23 mouse cellular contexts compared by ENCODE assay signal in genomic region chr6:126802946-126803345, GRCm38 (mm10). TPM values are rescaled to one million over a fixed set of nuclear protein-coding genes. Genes with fewer than 3 reads are reported as not detected.
DNase-seq lines count a peak whose midpoint lies in the region; ATAC-seq and TF ChIP-seq lines count a peak whose summit lies in the region.
"Had no signal": no experiment of that assay in that cellular context is flagged by ENCODE, and none has a peak within 500 bp of the region (broad histone marks: within the 10 kb centered on the region; RNA-seq: fewer than 3 reads in every experiment).

No protein-coding gene starts in this region.

- H3K4me2 ChIP-seq in hindbrain, postnatal 0 days (ENCODE audit: low read depth, low read length), result no peak overlapping the region
- H3K4me2 ChIP-seq in hindbrain, embryonic 13.5 days, result no peak overlapping the region
- no peak overlapping the region for H3K4me2 ChIP-seq in midbrain, postnatal 0 days (ENCODE audit: low read depth, low read length, poor library complexity, severe bottlenecking)
- H3K4me2 ChIP-seq in midbrain, embryonic 13.5 days (replicated peaks), result no peak overlapping the region
- H3K4me2 ChIP-seq: heart, embryonic 13.5 days; liver, embryonic 11.5 days; lung, embryonic 14.5 days; midbrain, embryonic 15.5 days had no signal

- no peak for TF ChIP-seq CTCF in hindbrain, postnatal 0 days (IDR thresholded peaks at IDR 0.05; ENCODE audit: low read depth)
- no peak for TF ChIP-seq CTCF in midbrain, postnatal 0 days (IDR thresholded peaks at IDR 0.05)

- no peak overlapping the region for H3K9ac ChIP-seq in hindbrain, postnatal 0 days (replicated peaks; ENCODE audit: low read length)
- no peak overlapping the region for H3K9ac ChIP-seq in hindbrain, embryonic 13.5 days
- H3K9ac ChIP-seq in midbrain, postnatal 0 days (replicated peaks; ENCODE audit: low read length, poor library complexity, severe bottlenecking), result 0 out of 2 replicates have a peak overlapping the region, but pooled peaks have one; percentile 19
- no peak overlapping the region for H3K9ac ChIP-seq in midbrain, embryonic 13.5 days (replicated peaks)
- H3K9ac ChIP-seq: heart, embryonic 13.5 days; lung, embryonic 14.5 days; midbrain, embryonic 15.5 days had no signal

- H3K9me3 ChIP-seq in hindbrain, postnatal 0 days (ENCODE audit: low read length), result no peaks in the 10 kb centered on the region
- no peaks in the 10 kb centered on the region for H3K9me3 ChIP-seq in hindbrain, embryonic 13.5 days
- no peaks in the 10 kb centered on the region for H3K9me3 ChIP-seq in midbrain, postnatal 0 days (ENCODE audit: low read length)
- H3K9me3 ChIP-seq in midbrain, embryonic 13.5 days, result no peaks in the 10 kb centered on the region
- H3K9me3 ChIP-seq: midbrain, embryonic 15.5 days had no signal

- H3K4me3 ChIP-seq in hindbrain, postnatal 0 days (ENCODE audit: low read length), result no peak overlapping the region
- no peak overlapping the region for H3K4me3 ChIP-seq in hindbrain, embryonic 13.5 days
- no peak overlapping the region for H3K4me3 ChIP-seq in midbrain, postnatal 0 days (ENCODE audit: low read depth, low read length)
- no peak overlapping the region for H3K4me3 ChIP-seq in midbrain, embryonic 13.5 days (replicated peaks)
- H3K4me3 ChIP-seq: gastrocnemius, adult 2 months; heart, embryonic 13.5 days; midbrain, embryonic 15.5 days had no signal

- no peaks in the 10 kb centered on the region for H3K4me1 ChIP-seq in hindbrain, postnatal 0 days (ENCODE audit: insufficient read depth, low read length)
- H3K4me1 ChIP-seq in hindbrain, embryonic 13.5 days (replicated peaks), result no peaks in the 10 kb centered on the region
- H3K4me1 ChIP-seq in midbrain, postnatal 0 days (ENCODE audit: insufficient read depth, low read length), result no peaks in the 10 kb centered on the region
- no peaks in the 10 kb centered on the region for H3K4me1 ChIP-seq in midbrain, embryonic 13.5 days (replicated peaks)
- H3K4me1 ChIP-seq: heart, embryonic 13.5 days; midbrain, embryonic 15.5 days had no signal

- H3K27ac ChIP-seq in hindbrain, postnatal 0 days, result no peak overlapping the region
- no peak overlapping the region for H3K27ac ChIP-seq in hindbrain, embryonic 13.5 days
- H3K27ac ChIP-seq in midbrain, postnatal 0 days (ENCODE audit: low read depth, low read length), result no peak overlapping the region
- no peak overlapping the region for H3K27ac ChIP-seq in midbrain, embryonic 13.5 days
- H3K27ac ChIP-seq: gastrocnemius, adult 2 months; heart, embryonic 13.5 days; macrophage; midbrain, embryonic 15.5 days had no signal

- 0 out of 2 replicates have a peak, but pooled peaks have one; percentile 35 for ATAC-seq in hindbrain, postnatal 0 days
- ATAC-seq in hindbrain, embryonic 13.5 days (ENCODE audit: low FRiP score), result no peak
- ATAC-seq in midbrain, postnatal 0 days (ENCODE audit: low FRiP score), result no peak
- no peak for ATAC-seq in midbrain, embryonic 13.5 days
- ATAC-seq: midbrain, embryonic 15.5 days had no signal

- no peaks in the 10 kb centered on the region for H3K36me3 ChIP-seq in hindbrain, postnatal 0 days (ENCODE audit: insufficient read depth, low read length)
- no peaks in the 10 kb centered on the region for H3K36me3 ChIP-seq in hindbrain, embryonic 13.5 days
- no peaks in the 10 kb centered on the region for H3K36me3 ChIP-seq in midbrain, postnatal 0 days (ENCODE audit: insufficient read depth, low read length)
- H3K36me3 ChIP-seq in midbrain, embryonic 13.5 days, result no peaks in the 10 kb centered on the region
- H3K36me3 ChIP-seq: G1E; heart, embryonic 13.5 days; midbrain, embryonic 15.5 days had no signal

- no peaks in the 10 kb centered on the region for H3K27me3 ChIP-seq in hindbrain, postnatal 0 days (ENCODE audit: insufficient read depth, low read length)
- H3K27me3 ChIP-seq in hindbrain, embryonic 13.5 days, result no peaks in the 10 kb centered on the region
- H3K27me3 ChIP-seq in midbrain, postnatal 0 days (ENCODE audit: insufficient read depth, low read length), result no peaks in the 10 kb centered on the region
- H3K27me3 ChIP-seq in midbrain, embryonic 13.5 days, result no peaks in the 10 kb centered on the region
- H3K27me3 ChIP-seq: heart, embryonic 13.5 days; midbrain, embryonic 15.5 days had no signal

- DNase-seq in hindbrain, postnatal 0 days (ENCODE audit: low spot score), result peak; percentile 11
- DNase-seq in midbrain, postnatal 0 days (ENCODE audit: low spot score), result no peak
- peak; percentile 21 to 51 for DNase-seq in layer of hippocampus, adult 8-10 months (ENCODE audit: low spot score in 2 of 2)
- no peak for DNase-seq in urinary bladder, postnatal 10 days (ENCODE audit: low spot score)
- no peak for DNase-seq in urinary bladder, postnatal 36 days (ENCODE audit: low spot score in 2 of 2)
- DNase-seq: cerebellum, postnatal 10 days; gastrocnemius, adult 2 months; heart, adult 11 months; heart, postnatal 36 days; kidney, adult 8-10 months; kidney, postnatal 36 days; lung, embryonic 14.5 days had no signal

- WGBS in hindbrain, postnatal 0 days, result 22% methylated on average over 11 of the region's 11 CpGs
- 24% methylated on average over 11 of the region's 11 CpGs for WGBS in hindbrain, embryonic 13.5 days
- 22% methylated on average over 11 of the region's 11 CpGs for WGBS in midbrain, postnatal 0 days
- 30% methylated on average over 11 of the region's 11 CpGs for WGBS in midbrain, embryonic 13.5 days

RNA-seq across cellular contexts. Expression of gene Ndufa9, which starts 46.0 kb away (rescaled TPM):
- 106 and 133 TPM in 2 replicates for total RNA-seq in hindbrain, postnatal 0 days (2014; rRNA removed)
- polyA plus RNA-seq in hindbrain, postnatal 0 days (2015; fragmentation: Nextera tagmentation; extraction: Ambion mirVana), result 247 and 255 TPM in 2 replicates
- 192 and 198 TPM in 2 replicates for polyA plus RNA-seq in hindbrain, embryonic 13.5 days (2015; fragmentation: Nextera tagmentation; extraction: Ambion mirVana)
- 100 and 114 TPM in 2 replicates for total RNA-seq in midbrain, postnatal 0 days (2014; rRNA removed)
- 220 TPM in 2 replicates for polyA plus RNA-seq in midbrain, postnatal 0 days (2015; fragmentation: Nextera tagmentation; extraction: Ambion mirVana)
- polyA plus RNA-seq in midbrain, embryonic 13.5 days (2015; fragmentation: Nextera tagmentation; extraction: Ambion mirVana), result 173 and 183 TPM in 2 replicates
- 100 to 1,000 TPM; 145 to 166 (median 152) TPM for total RNA-seq in layer of hippocampus, adult 8-10 months (2022)

RNA-seq across cellular contexts. Expression of gene Akap3, which starts 50.0 kb away (rescaled TPM):
- total RNA-seq in hindbrain, postnatal 0 days (2014; rRNA removed), result 0.29 TPM in 1 of 2 replicates, not detected in the other
- polyA plus RNA-seq in hindbrain, postnatal 0 days (2015; fragmentation: Nextera tagmentation; extraction: Ambion mirVana), result 0.10 and 0.13 TPM in 2 replicates
- polyA plus RNA-seq in hindbrain, embryonic 13.5 days (2015; fragmentation: Nextera tagmentation; extraction: Ambion mirVana), result 0.09 and 0.17 TPM in 2 replicates
- total RNA-seq in midbrain, postnatal 0 days (2014; rRNA removed), result 0.11 and 0.47 TPM in 2 replicates
- 0.16 and 0.21 TPM in 2 replicates for polyA plus RNA-seq in midbrain, postnatal 0 days (2015; fragmentation: Nextera tagmentation; extraction: Ambion mirVana)
- 0.07 and 0.18 TPM in 2 replicates for polyA plus RNA-seq in midbrain, embryonic 13.5 days (2015; fragmentation: Nextera tagmentation; extraction: Ambion mirVana)
- total RNA-seq in layer of hippocampus, adult 8-10 months (2022), result under 1 TPM; 0.11 to 0.29 (median 0.26) TPM
- total RNA-seq: adrenal gland, adult 18-20 months; gastrocnemius, adult 2 months; heart, postnatal 36 days had no signal
- polyA plus RNA-seq: C2C12; embryonic facial prominence, embryonic 14.5 days; G1E; heart, embryonic 13.5 days; liver, embryonic 11.5 days; neural tube, embryonic 11.5 days had no signal

Comparison
In these comparisons a context has a peak if more than half of its experiments do, and no peak if none do; other contexts are left out.
1. DNase-seq: peak in hindbrain, postnatal 0 days (single experiment) and layer of hippocampus, adult 8-10 months (2 of 2); none in midbrain, postnatal 0 days (single experiment), urinary bladder, postnatal 10 days (single experiment) and urinary bladder, postnatal 36 days (0 of 2).